Mouse (Mus musculus) right cerebral cortex, postnatal 36 days (tissue): ENCODE data around the gene Adam22.

Experiments used
- DNase-seq, 2 experiments: peaks; one replicate each; pipeline ENCODE4 v3.0.0; 2022; ENCODE audit warnings: low spot score in 2 of 2, mixed read lengths in 1 of 2

Adam22 gene

GRCm38 (mm10) chr5:8367614-8368327 is at the start of gene Adam22:
Adam22 (minus strand) TSS chr5:8368160.
- DNase-seq: peak; percentile 91 to 92

- no peak for DNase-seq
These were observed 49.5 kb upstream of the Adam22 start for GRCm38 (mm10) chr5:8417443-8417842.

GRCm38 (mm10) chr5:8416683-8417413 is 48.9 kb upstream of the Adam22 start:
- no peak for DNase-seq

GRCm38 (mm10) chr5:8408746-8409145 is 40.8 kb upstream of the Adam22 start:
- no peak for DNase-seq

DNA sequence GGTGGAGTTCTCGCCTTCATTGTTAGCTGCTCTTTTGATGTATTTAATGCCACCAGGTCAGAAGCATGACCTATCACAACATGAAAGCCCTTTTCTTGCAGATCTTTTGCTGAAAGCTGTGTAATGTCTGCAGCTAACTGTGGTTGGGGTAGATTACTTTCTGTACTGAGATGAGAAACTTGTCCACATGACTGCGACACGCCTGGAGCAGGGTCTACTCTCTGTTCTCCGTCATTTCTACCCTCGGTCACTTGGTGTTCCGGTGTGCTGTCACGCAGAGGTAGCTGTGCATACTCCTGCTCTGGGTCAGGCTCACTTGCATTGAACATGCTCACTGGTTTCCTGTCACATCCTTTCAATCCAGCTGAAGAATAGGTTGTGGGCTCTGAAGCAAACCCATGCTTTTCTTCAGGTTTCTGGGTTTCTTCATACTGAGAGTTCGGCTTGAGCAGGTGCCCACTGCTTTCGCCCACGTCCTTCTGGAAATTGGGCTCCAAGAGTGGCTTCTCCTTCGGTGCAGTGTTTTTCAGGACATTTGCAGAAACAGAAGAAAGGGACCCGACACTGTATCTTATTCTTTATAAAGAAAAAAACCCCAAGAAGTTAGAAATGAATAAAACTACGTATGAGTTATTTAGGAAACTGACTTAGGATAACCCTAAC is 29.8 kb upstream of the Adam22 start:
- DNase-seq: peak in 1 of 2 experiments; percentile 20

DNA sequence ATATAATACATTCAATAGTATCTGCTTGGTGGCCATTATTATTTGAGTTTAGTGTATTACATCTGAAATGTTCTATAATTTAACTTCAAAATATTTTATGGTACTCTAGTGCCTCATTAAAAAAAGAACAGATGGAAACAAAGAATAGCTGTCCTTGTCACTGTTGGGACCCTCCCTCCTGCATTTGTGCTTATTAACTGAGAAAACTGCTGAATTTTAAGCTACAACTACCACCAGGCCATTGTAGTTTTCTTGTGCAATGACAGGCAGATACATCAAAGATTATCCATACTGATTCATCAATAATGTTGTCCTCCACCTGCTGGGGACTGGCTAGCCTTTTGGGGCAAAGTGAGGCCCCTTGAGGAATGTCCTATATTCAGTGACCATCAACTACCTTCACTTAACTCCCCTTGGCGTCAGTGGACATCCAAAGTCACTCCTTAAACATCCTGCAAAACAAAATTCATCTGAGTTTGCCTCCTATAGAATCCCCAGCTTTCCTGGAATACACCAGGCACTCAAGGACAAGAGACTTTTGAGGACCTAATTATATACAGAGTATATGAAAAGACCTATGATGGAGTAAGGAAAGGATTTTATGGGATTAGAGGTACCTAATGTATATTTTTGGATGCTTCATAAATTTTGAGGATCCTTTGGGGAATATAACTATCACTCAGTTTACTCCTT is 26.1 kb upstream of the Adam22 start:
- no peak for DNase-seq

GRCm38 (mm10) chr5:8374297-8374906 is 6.4 kb upstream of the Adam22 start:
- no peak for DNase-seq

DNA sequence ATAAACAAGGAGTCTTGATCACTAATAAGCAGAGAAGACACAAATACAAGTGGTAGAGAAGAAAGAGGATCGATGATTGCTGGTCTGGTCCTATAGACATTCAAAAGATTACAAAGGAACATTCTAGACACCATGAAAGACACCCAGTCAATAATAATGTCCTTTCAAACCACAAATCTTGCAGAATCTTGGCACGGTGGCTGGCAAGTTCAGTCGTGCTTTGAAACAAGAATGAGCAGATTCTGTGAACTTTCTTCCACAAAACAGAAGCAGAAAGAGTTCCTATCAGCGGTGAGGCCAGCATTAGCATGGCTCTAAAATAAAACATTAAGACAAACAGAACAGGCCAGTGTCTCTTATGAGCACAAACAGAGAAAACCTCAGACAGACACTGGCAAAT is 5.5 kb upstream of the Adam22 start:
- DNase-seq: no peak

GRCm38 (mm10) chr5:8368781-8369180 is 821 bp upstream of the Adam22 start:
- no peak for DNase-seq

DNA sequence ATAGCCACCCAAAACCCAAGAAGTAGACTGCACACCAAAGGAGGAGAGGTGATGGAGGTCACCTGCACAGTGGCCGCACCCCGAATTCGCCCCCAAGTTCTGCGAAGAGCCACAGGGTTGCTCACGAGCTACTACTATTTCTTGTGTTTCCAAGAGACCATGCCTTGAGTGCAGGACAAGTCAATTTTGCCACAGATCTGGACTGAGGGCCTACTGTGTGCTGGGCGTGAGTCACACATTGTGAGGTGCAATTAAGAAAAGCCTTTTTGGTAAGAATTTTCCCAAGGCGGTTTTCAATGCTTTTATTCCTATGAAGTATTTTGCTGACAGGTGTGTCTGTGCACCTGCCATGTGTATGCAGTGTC is 350 bp upstream of the Adam22 start:
- no peak for DNase-seq

GRCm38 (mm10) chr5:8366771-8367613 is 968 bp downstream of the Adam22 start:
- peak; percentile 28 to 50 for DNase-seq

- no peak for DNase-seq
These were observed 5.6 kb downstream of the Adam22 start for GRCm38 (mm10) chr5:8362361-8362760.

DNA sequence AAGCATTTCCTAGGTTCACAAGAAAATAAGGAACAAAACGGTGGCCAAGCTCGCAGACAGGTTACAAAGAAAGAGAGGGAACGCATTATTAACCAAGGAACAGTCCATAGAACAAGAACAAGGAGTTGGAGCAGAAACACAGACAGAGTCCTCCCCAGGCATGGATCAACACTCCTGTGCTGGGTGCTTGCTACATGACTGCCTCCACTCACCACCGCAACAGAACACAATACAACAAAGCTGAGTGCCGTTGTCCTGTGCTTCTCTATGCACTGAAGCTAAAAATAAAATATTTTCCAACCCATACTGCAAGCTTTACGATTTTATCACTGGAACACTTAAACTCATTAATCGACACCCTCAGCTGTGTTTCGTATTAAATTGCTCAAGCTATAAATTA is 10.3 kb downstream of the Adam22 start:
- DNase-seq: no peak

GRCm38 (mm10) chr5:8356885-8357651 is 10.9 kb downstream of the Adam22 start:
- DNase-seq: no peak

GRCm38 (mm10) chr5:8356326-8356725 is 11.6 kb downstream of the Adam22 start:
- DNase-seq: no peak

DNA sequence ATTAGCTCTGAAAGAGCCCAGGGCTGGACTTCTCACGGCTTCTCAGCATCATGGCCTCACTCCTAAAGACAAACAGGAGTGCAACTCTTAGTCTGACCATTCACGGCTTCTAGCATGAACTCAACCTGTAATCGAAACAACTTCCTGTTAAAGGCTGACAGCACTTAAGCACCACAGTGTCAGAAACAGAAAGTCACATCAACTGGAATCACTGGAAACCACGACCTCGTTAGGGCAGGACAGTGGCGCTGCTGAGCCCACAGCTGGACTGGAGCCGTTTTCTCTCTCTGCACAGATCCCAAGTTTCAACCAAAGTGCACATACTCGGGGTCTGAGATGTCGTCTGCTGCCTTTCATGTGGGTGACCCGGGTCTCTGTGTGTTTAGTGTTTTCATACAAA is 18.4 kb downstream of the Adam22 start:
- no peak for DNase-seq

GRCm38 (mm10) chr5:8346329-8346728 is 21.6 kb downstream of the Adam22 start:
- DNase-seq: no peak

DNA sequence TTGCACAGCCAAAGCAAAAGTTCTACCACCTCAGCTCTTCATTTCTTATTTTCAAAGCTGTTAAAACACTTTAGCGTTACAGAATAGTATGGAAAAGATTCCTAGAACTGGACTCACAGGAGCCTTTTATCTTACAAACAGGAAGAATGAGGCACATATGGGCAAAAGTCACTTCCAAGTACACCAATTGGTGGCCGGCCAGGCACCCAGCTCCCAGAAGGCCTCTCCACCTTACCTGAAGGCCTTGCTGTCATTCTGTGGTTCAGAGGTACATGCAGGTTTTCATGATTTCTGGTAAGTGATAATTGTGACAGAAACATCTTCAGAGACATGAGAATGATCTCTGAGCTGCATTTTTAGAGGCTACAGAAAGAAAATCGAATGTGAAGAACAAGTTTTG is 24.7 kb downstream of the Adam22 start:
- DNase-seq: no peak

- no peak for DNase-seq
These were observed 26.3 kb downstream of the Adam22 start for GRCm38 (mm10) chr5:8341676-8342075.

GRCm38 (mm10) chr5:8327645-8328269 is 40.2 kb downstream of the Adam22 start:
- no peak for DNase-seq
